Mouse (Mus musculus) midbrain, embryonic 15.5 days (tissue): Measurements from ENCODE around the gene Sdccag8. TPM values are rescaled to one million over a fixed set of nuclear protein-coding genes. Genes with fewer than 3 reads are reported as not detected.
"Not testable (repeated sequence)": the region's sequence is repeated elsewhere in the genome, so short reads cannot be mapped to it uniquely, and the experiment has no call there.

Source experiments
- ATAC-seq: fragments of 200-750 bp; cut with Nextera tagmentation; replicated peaks from 2 replicates; pipeline ENCODE4 v1.8.0; 2017; ENCODE audit warnings: moderate TSS enrichment
- H3K27ac ChIP-seq: fragments of 300-500 bp; sonication (generic); 2 replicates; pipeline ENCODE4 v1.5.1; 2015; ENCODE audit warnings: mild to moderate bottlenecking, inconsistent platforms
- H3K27me3 ChIP-seq: fragments of 300-500 bp; sonication (generic); replicated peaks from 2 replicates; pipeline ENCODE4 v1.6.1; 2015; ENCODE audit warnings: inconsistent platforms
- H3K36me3 ChIP-seq: fragments of 300-500 bp; sonication (generic); replicated peaks from 2 replicates; pipeline ENCODE4 v1.6.1; 2015; ENCODE audit warnings: inconsistent platforms
- H3K4me1 ChIP-seq: fragments of 300-500 bp; sonication (generic); 2 replicates; pipeline ENCODE4 v1.6.1; 2015; ENCODE audit warnings: inconsistent platforms
- H3K4me2 ChIP-seq: fragments of 300-500 bp; sonication (generic); 2 replicates; pipeline ENCODE4 v1.6.1; 2015; ENCODE audit warnings: inconsistent platforms, mild to moderate bottlenecking, moderate library complexity
- H3K4me3 ChIP-seq: fragments of 300-500 bp; sonication (generic); 2 replicates; pipeline ENCODE4 v1.5.1; 2015; ENCODE audit warnings: mild to moderate bottlenecking, inconsistent platforms
- H3K9ac ChIP-seq: fragments of 300-500 bp; sonication (generic); 2 replicates; pipeline ENCODE4 v1.6.1; 2015; ENCODE audit warnings: mild to moderate bottlenecking, inconsistent platforms
- H3K9me3 ChIP-seq: fragments of 300-500 bp; sonication (generic); 2 replicates; pipeline ENCODE4 v1.6.1; 2016; ENCODE audit warnings: inconsistent platforms
- WGBS: fragments of 180-500 bp; shearing (Covaris S2); methylation state at CpG from one replicate; pipeline ENCODE4 v1.1.7; 2015; ENCODE audit warnings: mixed read lengths; 5-methylcytosine and 5-hydroxymethylcytosine counted together
- polyA plus RNA-seq: library from polyadenylated mRNA; unstranded; fragments of >200 nt; fragmentation: Nextera tagmentation; extraction: Ambion mirVana; gene quantifications from 2 replicates; pipeline ENCODE4 v1.2.1, GENCODE M21; 2015

The Sdccag8 gene
- polyA plus RNA-seq, 1 experiment from 2014 or later = 28.2 TPM

- no peak overlapping the region for H3K27ac ChIP-seq
- H3K9ac ChIP-seq = no peak overlapping the region
Observed at GRCm38 (mm10) chr1:176934043-176934762, 119.7 kb downstream of the Sdccag8 start.

GRCm38 (mm10) chr1:176939901-176940341, 125.5 kb downstream of the Sdccag8 start:
- no peak overlapping the region for H3K4me3 ChIP-seq
- WGBS = 72% methylated on average over 8 of the region's 8 CpGs
- no peaks in the 10 kb centered on the region for H3K27me3 ChIP-seq
- H3K9me3 ChIP-seq = no peaks in the 10 kb centered on the region
- ATAC-seq = no peak
- H3K36me3 ChIP-seq = no peaks in the 10 kb centered on the region
- no peak overlapping the region for H3K4me2 ChIP-seq
- H3K9ac ChIP-seq = no peak overlapping the region
- no peaks in the 10 kb centered on the region for H3K4me1 ChIP-seq
- no peak overlapping the region for H3K27ac ChIP-seq

More at GRCm38 (mm10) chr1:176934043-176934762, 119.7 kb downstream of the Sdccag8 start:
- Histone ChIP-seq H3K4me1 (peaks cover 7% of the 10 kb centered on the region; the same call in 1 of the 2 replicates), H3K27me3 (no peaks in the 10 kb centered on the region), H3K9me3 (no peaks in the 10 kb centered on the region), H3K4me3 (no peak overlapping the region), H3K4me2 (no peak overlapping the region), H3K36me3 (no peaks in the 10 kb centered on the region)
- ATAC-seq = no peak
- 63% methylated on average over 13 of the region's 13 CpGs for WGBS

GRCm38 (mm10) chr1:176941286-176941990, 127.0 kb downstream of the Sdccag8 start:
- H3K9me3 ChIP-seq, H3K27ac ChIP-seq, H3K4me3 ChIP-seq, H3K4me1 ChIP-seq, H3K4me2 ChIP-seq, H3K36me3 ChIP-seq, H3K9ac ChIP-seq, ATAC-seq, H3K27me3 ChIP-seq: not testable (repeated sequence)

- Histone ChIP-seq H3K4me1 (peaks cover 9% of the 10 kb centered on the region), H3K4me2 (no peak overlapping the region), H3K9me3 (no peaks in the 10 kb centered on the region), H3K4me3 (no peak overlapping the region), H3K9ac (no peak overlapping the region), H3K27me3 (no peaks in the 10 kb centered on the region), H3K36me3 (no peaks in the 10 kb centered on the region), H3K27ac (no peak overlapping the region)
- ATAC-seq = no peak
- WGBS = 86% methylated on average over 5 of the region's 5 CpGs
Observed at GRCm38 (mm10) chr1:176943126-176943525, 128.7 kb downstream of the Sdccag8 start.

GRCm38 (mm10) chr1:176943987-176944386, 129.5 kb downstream of the Sdccag8 start:
- Histone ChIP-seq H3K36me3 (no peaks in the 10 kb centered on the region), H3K4me2 (no peak overlapping the region), H3K4me1 (peaks cover 9% of the 10 kb centered on the region), H3K27me3 (no peaks in the 10 kb centered on the region), H3K4me3 (no peak overlapping the region), H3K27ac (no peak overlapping the region), H3K9me3 (no peaks in the 10 kb centered on the region), H3K9ac (no peak overlapping the region)
- no peak for ATAC-seq
- WGBS = 90% methylated on average over 5 of the region's 5 CpGs

- Histone ChIP-seq H3K9ac (no peak overlapping the region), H3K4me2 (no peak overlapping the region), H3K27ac (no peak overlapping the region), H3K9me3 (no peaks in the 10 kb centered on the region), H3K36me3 (no peaks in the 10 kb centered on the region), H3K27me3 (no peaks in the 10 kb centered on the region), H3K4me1 (peaks cover 9% of the 10 kb centered on the region), H3K4me3 (no peak overlapping the region)
- WGBS = 68% methylated on average over 8 of the region's 8 CpGs
- no peak for ATAC-seq
Observed at GRCm38 (mm10) chr1:176944458-176945174, 130.2 kb downstream of the Sdccag8 start.

- Histone ChIP-seq H3K9me3 (no peaks in the 10 kb centered on the region), H3K27me3 (no peaks in the 10 kb centered on the region), H3K4me2 (no peak overlapping the region), H3K4me3 (no peak overlapping the region), H3K27ac (no peak overlapping the region), H3K4me1 (peaks cover 9% of the 10 kb centered on the region), H3K36me3 (no peaks in the 10 kb centered on the region), H3K9ac (no peak overlapping the region)
- WGBS = 81% methylated on average over 12 of the region's 12 CpGs
- no peak for ATAC-seq
Observed at GRCm38 (mm10) chr1:176945175-176945540, 130.7 kb downstream of the Sdccag8 start.

- peaks cover 9% of the 10 kb centered on the region for H3K4me1 ChIP-seq
- peak overlapping the region; percentile 59 for H3K27ac ChIP-seq
- no peak overlapping the region for H3K9ac ChIP-seq
- no peak overlapping the region for H3K4me3 ChIP-seq
- 45% methylated on average over 11 of the region's 11 CpGs for WGBS
- ATAC-seq = peak; percentile 60
- H3K9me3 ChIP-seq = no peaks in the 10 kb centered on the region
- no peak overlapping the region for H3K4me2 ChIP-seq
- no peaks in the 10 kb centered on the region for H3K36me3 ChIP-seq
- no peaks in the 10 kb centered on the region for H3K27me3 ChIP-seq
Observed at GRCm38 (mm10) chr1:176946031-176946795, 131.8 kb downstream of the Sdccag8 start.

GRCm38 (mm10) chr1:176946796-176947181, 132.3 kb downstream of the Sdccag8 start:
- WGBS = 30% methylated on average over 7 of the region's 7 CpGs
- no peak overlapping the region for H3K4me3 ChIP-seq
- H3K27me3 ChIP-seq = no peaks in the 10 kb centered on the region
- no peaks in the 10 kb centered on the region for H3K36me3 ChIP-seq
- H3K4me2 ChIP-seq = no peak overlapping the region
- H3K9ac ChIP-seq = no peak overlapping the region
- H3K4me1 ChIP-seq = peaks cover 11% of the 10 kb centered on the region
- no peaks in the 10 kb centered on the region for H3K9me3 ChIP-seq
- H3K27ac ChIP-seq = peak overlapping the region; percentile 59
- ATAC-seq = peak; percentile 49; the same call in 1 of the 2 replicates

- Histone ChIP-seq H3K4me3 (no peak overlapping the region), H3K4me2 (no peak overlapping the region), H3K9ac (no peak overlapping the region), H3K4me1 (peaks cover 12% of the 10 kb centered on the region), H3K9me3 (no peaks in the 10 kb centered on the region), H3K27ac (no peak overlapping the region), H3K27me3 (no peaks in the 10 kb centered on the region), H3K36me3 (no peaks in the 10 kb centered on the region)
- no peak for ATAC-seq
- 29% methylated on average over 6 of the region's 6 CpGs for WGBS
Observed at GRCm38 (mm10) chr1:176948861-176949260, 134.4 kb downstream of the Sdccag8 start.

GRCm38 (mm10) chr1:176949320-176949719, 134.9 kb downstream of the Sdccag8 start:
- no peaks in the 10 kb centered on the region for H3K9me3 ChIP-seq
- no peaks in the 10 kb centered on the region for H3K36me3 ChIP-seq
- WGBS = 83% methylated on average over 6 of the region's 6 CpGs
- no peak overlapping the region for H3K4me3 ChIP-seq
- peaks cover 12% of the 10 kb centered on the region for H3K4me1 ChIP-seq
- H3K27me3 ChIP-seq = no peaks in the 10 kb centered on the region
- no peak overlapping the region for H3K9ac ChIP-seq
- H3K27ac ChIP-seq = no peak overlapping the region
- ATAC-seq = no peak
- no peak overlapping the region for H3K4me2 ChIP-seq

- no peaks in the 10 kb centered on the region for H3K36me3 ChIP-seq
- H3K27me3 ChIP-seq = no peaks in the 10 kb centered on the region
- WGBS = 90% methylated on average over 6 of the region's 6 CpGs
- no peak for ATAC-seq
- H3K4me2 ChIP-seq = no peak overlapping the region
- H3K4me1 ChIP-seq = peaks cover 12% of the 10 kb centered on the region
- no peak overlapping the region for H3K27ac ChIP-seq
- no peaks in the 10 kb centered on the region for H3K9me3 ChIP-seq
- no peak overlapping the region for H3K4me3 ChIP-seq
- H3K9ac ChIP-seq = no peak overlapping the region
Observed at GRCm38 (mm10) chr1:176950061-176950460, 135.6 kb downstream of the Sdccag8 start.
